Mouse (Mus musculus): ENCODE measurements around the gene Tsnaxip1.
A peak's percentile ranks its signal among the peaks of the same experiment; 100 is the strongest.
"Not testable (repeated sequence)": the region's sequence is repeated elsewhere in the genome, so short reads cannot be mapped to it uniquely, and the experiment has no call there.

The Tsnaxip1 gene

GRCm38 (mm10) chr8:105819659-105820058 lies 7.9 kb upstream of the Tsnaxip1 start:
- no peak for DNase-seq (ENCODE audit: low read depth)

DNA sequence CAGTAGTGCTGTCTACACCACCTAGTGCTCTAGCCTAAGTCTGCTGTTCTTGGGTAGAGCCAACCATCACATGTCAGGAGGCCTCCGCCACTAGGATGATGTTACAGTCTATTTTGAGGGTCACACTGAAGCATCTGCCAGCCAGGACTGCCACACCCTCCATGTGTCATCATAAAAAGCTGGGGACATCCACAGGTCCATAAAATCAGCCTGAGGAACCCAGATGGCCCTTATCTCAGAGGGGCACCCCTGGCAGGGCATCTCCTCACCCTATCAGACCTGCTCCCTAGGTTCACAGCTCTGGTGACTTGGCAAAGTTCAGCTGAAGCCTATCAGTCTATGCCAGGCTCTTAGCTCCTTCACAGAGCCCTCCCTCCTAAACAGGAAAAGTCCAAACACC lies 6.6 kb upstream of the Tsnaxip1 start:
- no peak for DNase-seq (ENCODE audit: low read depth)

DNA sequence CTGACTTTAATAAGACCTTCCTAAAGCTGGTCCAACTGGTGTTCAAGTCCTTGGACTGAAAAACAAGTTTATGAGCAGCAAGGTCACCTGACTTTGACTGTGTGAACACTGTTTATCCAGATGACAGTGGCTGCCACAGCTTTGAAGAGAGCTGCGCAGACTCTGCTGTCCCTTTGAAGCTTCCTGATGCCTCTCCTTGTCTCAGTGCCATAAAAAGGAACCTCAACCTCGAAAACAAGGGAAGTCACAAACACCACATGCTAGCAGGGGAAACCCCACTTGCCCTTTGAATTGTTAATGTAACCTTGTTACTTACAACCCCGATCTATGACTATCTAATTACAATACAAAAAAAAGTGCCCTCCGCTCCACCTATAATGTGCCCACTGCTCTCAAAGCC lies 2.0 kb upstream of the Tsnaxip1 start:
- no peak for DNase-seq (ENCODE audit: low read depth)

GRCm38 (mm10) chr8:105826379-105826778 lies 1.2 kb upstream of the Tsnaxip1 start:
- peak; percentile 34 for DNase-seq (ENCODE audit: low read depth)

DNA sequence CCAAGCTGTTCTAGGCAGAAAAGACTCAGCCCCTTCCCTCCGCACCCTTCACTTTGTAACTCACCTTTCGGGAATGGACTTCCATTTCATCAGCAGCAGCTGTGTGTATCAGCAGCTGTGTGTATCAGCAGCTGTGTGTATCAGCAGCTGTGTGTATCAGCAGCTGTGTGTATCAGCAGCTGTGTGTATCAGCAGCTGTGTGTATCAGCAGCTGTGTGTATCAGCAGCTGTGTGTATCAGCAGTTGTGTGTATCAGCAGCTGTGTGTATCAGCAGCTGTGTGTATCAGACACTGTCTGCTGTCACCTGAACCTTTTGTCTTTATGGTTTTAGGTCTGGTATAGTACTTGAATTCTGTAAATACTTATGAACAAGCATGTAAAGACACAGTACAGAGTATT lies 6.2 kb downstream of the Tsnaxip1 start:
- DNase-seq (ENCODE audit: low read depth): not testable (repeated sequence)

- DNase-seq (ENCODE audit: low read depth): peak; percentile 90
Measured at GRCm38 (mm10) chr8:105835318-105835717, 7.8 kb downstream of the Tsnaxip1 start.

DNA sequence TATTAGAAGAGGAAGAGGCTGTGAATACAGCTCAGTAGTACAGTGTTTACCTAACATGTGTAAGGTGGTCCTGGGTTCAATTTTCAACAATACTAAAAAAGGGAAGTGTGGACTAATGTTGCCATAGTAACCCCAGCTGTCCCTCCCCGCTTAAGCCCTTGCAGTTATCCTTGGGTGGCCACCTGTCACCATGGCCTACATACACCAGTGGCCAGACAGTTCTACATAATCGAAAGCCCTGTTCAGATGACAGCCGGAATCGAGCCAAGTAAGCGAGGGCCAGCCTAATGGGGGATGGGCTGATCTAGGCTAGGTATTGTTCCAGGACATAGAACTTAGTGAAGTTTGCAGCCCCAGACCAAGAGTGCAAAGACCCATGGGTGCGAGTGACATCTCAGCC lies 9.5 kb downstream of the Tsnaxip1 start:
- no peak for DNase-seq (ENCODE audit: low read depth)

DNA sequence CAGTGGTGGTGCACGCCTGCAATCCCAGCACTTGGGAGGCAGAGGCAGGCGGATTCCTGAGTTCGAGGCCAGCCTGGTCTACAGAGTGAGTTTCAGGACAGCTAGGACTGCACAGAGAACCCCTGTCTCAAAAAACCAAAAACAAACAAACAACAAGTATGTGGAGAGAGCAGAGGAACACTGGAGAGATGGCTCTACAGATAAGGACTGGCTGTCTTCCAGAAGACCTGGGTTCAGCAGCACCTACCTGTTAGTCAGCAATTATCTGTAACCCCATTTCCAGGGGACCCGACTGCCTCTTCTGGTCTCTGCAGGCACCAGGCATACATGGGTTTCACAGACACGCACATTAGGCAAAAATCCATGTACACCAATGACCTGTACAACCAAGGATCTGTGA lies 11.7 kb downstream of the Tsnaxip1 start:
- no peak for DNase-seq (ENCODE audit: low read depth)

GRCm38 (mm10) chr8:105846678-105847077 lies 19.1 kb downstream of the Tsnaxip1 start:
- DNase-seq (ENCODE audit: low read depth): peak; percentile 90

DNA sequence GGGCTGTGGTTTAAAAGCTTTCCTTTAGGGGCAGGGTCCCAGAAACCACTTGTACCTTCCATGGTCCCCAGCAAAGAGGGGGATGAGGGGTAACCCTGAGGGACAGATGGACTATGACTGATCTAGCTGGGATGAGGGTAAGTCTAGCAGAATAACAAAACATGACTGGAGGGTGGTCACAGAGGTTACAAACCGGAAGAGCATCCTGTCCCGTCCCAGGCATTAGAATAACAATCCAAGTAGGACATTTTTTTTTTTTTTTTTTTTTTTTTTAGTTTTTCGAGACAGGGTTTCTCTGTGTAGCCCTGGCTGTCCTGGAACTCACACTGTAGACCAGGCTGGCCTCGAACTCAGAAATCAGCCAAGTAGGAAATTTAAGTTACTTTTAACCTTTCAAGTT lies 22.5 kb downstream of the Tsnaxip1 start:
- no peak for DNase-seq (ENCODE audit: low read depth)

DNA sequence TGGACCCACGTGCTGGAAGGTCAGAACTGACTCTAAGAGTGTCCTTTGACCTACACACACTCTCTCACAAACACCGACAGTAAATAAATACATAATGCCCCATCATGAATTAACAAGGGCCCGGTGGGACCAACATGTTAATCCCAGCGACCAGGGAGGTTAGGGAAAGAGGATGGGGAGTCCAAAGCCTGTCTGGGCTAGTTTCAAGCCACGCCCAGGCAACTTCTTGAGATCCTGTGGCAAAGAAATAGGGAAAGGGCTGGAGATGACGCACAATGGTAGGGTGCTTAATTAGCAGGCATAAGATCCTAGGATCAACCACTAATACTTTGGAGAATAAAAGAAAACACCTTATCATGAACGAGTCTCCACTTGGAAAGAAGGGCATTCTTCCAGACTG lies 23.1 kb downstream of the Tsnaxip1 start:
- DNase-seq (ENCODE audit: low read depth): no peak

- DNase-seq (ENCODE audit: low read depth): peak; percentile 95
Measured at GRCm38 (mm10) chr8:105851651-105852143, 24.2 kb downstream of the Tsnaxip1 start.

DNA sequence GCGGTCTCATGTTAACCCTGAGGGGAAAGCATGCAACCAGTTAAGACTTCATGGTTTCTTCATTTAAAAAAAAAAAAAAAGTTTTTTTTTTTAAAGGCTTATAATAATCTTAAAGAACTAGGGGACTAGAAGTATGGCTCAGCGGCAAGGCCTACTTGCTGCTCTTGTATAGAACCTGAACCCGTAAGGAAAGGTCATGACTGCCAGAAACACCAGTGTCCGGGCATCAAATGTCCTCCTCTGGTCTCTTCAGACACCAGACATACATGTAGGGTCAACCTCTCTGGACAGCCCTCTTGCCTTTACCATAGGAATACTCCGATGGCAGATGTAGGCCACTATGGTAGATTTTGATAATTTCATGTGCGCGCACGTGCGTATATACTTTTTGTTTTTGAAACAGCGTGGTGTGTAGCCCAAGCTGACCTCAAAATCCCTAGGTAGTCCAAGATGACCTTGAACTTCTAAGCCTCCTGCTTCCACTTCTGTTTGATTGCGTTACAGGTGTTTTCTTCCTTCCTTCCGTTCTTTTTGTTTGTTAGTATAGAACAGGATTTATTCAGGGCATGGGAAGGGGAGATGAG lies 24.7 kb downstream of the Tsnaxip1 start:
- DNase-seq (ENCODE audit: low read depth): no peak

DNA sequence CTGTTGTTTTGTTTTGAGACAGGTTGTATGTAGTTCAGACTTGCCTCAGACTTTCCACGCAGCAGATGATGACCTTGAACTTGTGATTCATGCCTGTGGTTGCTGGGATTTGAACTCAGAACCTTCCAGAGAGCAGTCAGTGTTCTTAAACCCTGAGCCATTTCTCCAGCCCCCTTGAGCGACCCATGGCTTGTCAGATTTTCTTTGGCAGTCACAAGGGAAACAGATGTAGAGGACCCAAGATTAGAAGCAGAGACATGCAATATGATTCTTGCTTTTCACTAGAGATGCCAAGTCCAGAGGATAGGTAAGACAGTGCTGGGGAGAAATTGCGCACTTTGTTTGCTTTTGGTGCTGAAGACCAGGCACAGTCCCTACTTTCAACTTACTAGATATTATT lies 25.6 kb downstream of the Tsnaxip1 start, which contains the start of gene Cenpt:
Cenpt (minus strand) TSS at position 101 of the 400 bp plus-strand sequence.
- no peak for DNase-seq (ENCODE audit: low read depth)

DNA sequence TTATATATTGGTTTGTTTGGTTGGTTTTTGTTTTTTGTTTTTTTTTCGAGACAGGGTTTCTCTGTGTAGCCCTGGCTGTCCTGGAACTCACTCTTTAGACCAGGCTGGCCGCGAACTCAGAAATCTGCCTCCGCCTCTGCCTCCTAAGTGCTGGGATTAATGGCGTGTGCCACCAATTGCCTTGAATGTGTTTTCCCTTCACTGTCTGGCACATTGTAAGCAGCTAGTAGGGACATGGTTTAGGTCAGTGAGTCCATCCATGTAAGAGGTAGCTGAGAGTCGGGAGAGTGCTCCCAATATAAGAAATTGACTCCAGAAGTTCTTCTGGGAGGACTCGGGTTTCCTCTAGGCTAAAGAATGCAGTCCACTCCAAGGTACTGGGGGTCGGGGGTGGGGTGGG lies 26.8 kb downstream of the Tsnaxip1 start:
- no peak for DNase-seq (ENCODE audit: low read depth)

GRCm38 (mm10) chr8:105854715-105855216 lies 27.2 kb downstream of the Tsnaxip1 start, which contains the start of gene Thap11:
TSS of gene Thap11 (plus strand) at chr8:105855132.
- DNase-seq (ENCODE audit: low read depth): peak; percentile 95

DNA sequence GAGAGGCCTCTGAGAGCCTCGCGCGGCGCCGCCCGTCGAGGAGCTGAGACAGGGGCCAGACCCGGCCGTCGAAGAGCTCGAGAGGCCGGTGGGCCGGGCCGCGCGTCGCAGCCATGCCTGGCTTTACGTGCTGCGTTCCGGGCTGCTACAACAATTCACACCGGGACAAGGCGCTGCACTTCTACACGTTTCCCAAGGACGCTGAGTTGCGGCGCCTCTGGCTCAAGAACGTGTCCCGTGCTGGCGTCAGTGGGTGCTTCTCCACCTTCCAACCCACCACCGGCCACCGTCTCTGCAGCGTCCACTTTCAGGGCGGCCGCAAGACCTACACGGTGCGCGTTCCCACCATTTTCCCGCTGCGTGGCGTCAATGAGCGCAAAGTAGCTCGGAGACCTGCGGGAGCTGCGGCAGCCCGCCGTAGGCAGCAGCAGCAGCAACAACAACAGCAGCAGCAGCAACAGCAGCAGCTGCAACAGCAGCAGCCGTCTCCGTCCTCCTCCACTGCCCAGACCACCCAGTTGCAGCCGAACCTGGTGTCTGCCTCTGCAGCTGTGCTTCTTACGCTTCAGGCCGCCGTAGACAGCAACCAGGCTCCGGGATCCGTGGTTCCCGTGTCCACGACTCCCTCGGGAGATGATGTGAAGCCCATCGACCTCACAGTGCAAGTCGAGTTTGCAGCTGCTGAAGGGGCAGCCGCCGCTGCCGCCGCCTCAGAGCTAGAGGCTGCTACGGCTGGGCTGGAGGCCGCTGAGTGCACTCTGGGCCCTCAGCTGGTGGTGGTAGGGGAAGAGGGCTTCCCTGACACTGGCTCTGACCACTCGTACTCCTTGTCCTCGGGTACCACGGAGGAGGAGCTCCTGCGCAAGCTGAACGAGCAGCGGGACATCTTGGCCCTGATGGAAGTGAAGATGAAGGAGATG lies 28.0 kb downstream of the Tsnaxip1 start:
- DNase-seq (ENCODE audit: low read depth): peak; percentile 60

DNA sequence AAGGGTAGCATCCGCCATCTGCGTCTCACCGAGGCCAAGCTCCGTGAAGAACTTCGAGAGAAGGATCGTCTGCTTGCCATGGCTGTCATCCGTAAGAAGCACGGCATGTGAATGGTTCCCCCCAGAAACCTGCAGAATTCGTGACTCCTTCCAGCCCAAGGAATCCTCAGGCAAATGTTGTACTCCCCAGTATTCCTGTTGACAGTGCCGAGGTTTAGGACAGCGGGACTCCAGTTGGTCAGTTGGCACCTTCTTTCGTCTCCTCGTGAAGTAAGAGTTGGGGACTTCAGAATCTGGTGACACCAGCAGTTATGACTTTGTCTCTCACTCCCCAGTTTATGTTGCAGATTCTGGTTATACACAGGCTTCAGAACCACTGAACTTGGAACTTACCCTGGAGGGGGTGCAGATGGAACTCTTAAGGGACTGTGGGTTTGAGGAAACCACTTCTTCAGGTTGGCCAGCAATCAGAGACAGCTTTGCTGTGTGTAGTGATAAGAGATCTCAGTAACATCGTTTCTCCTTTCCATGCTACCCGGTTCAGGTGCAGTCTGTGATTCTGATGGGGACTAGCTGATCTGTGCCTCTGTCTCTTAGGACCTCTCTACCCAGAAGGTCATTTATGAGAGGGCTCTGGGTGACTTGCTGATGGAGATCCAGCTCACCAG lies 28.8 kb downstream of the Tsnaxip1 start:
- DNase-seq (ENCODE audit: low read depth): no peak

DNA sequence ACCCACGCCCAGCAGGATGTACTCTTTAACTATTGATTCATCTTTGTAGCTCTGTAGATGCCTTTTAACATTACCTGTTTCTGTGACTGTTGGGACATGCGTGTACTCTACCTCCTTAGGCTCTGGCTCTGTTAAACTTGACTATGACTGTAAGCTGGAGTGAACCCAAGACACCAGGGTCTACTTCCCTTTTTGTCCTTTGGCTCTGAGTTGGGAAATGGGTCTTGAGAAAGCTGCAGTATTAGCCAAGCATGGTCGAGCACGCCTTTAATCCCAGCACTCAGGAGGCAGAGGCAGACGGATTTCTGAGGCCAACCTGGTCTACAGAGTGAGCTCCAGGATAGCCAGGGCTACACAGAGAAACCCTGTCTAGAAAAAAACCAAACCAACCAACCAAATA lies 31.0 kb downstream of the Tsnaxip1 start:
- DNase-seq (ENCODE audit: low read depth): peak; percentile 76

DNA sequence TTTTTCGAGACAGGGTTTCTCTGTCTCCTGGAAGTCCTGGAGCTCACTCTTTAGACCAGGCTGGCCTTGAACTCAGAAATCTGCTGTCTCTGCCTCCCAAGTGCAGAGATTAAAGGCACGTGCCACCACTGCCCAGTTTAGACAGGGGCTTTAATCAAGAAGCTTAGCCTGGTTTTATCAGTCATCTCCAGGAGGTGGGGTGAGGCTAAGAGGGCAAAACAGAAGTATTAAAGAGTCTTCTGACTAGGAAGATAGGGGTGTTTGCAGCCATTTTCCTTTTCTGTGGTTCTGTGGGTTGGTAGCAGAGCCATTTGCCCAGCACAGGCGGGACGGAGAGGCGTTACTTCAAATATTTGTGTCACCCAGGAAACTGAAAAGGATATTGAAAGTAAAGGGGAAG lies 31.8 kb downstream of the Tsnaxip1 start:
- peak; percentile 81 for DNase-seq (ENCODE audit: low read depth)

DNA sequence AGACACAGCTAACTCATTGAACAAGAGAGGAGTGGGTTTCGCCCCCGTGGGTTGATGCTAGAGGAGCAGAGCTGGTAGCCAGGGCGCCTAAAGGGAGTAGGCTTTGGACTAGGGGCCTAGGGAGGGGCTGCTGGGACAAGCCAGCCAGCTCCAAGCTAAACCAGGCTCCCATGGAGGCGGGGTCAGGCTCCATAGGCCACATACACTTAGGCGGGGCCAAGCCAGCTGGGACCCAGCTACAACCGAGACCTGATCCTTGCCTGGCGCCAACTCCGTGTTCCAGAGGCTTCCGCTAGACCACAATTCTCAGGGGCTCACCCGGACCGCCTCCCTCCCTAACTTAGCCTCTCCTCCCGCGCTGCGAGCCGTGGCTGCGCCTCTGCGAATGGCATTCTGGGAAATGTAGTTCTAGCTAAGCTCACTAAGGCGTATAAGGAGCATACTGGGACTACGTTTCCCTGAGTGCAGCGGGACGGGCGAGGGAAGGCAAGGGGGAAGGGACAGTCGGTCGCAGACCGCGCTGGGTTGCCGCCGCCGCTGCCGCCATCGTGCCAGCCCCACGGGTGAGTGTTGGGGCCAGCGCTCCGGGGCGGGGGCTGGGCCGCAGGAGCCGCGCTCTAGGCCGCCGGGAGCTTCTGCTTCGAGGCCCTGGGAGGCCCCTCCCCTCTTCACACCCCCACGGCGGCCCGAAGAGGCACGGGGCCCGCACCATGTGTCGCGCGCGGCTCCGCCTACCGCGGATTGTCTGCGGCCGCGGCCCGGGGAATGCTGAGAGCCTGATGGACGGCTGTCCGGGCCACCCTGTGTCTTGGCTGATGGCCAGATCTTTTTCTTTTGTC lies 32.8 kb downstream of the Tsnaxip1 start, which contains the start of gene Nutf2:
Nutf2 (plus strand) TSS at position 438 of the 839 bp plus-strand sequence.
- DNase-seq (ENCODE audit: low read depth): peak; percentile 99
